Mouse (Mus musculus): Measurements from ENCODE around the gene Pif1. TPM values are rescaled to one million over a fixed set of nuclear protein-coding genes. Genes with fewer than 3 reads are reported as not detected.
A peak's percentile ranks its signal among the peaks of the same experiment; 100 is the strongest.

Pif1 gene
- polyA plus RNA-seq, 1 experiment from 2014 or later = 18.4 TPM

- no peaks in the 10 kb centered on the region for H3K27me3 ChIP-seq
- no peak overlapping the region for H3K4me2 ChIP-seq
- WGBS = 22% methylated on average over 4 of the region's 4 CpGs
- H3K4me1 ChIP-seq = peaks cover 5% of the 10 kb centered on the region; the same call in 1 of the 2 replicates
- ATAC-seq (ENCODE audit: insufficient number of reproducible peaks, insufficient read depth, low FRiP score, low TSS enrichment, low read depth) = no peak
- peaks cover 78% of the 10 kb centered on the region for H3K36me3 ChIP-seq
- no peak overlapping the region; the same call in 1 of the 2 replicates for H3K27ac ChIP-seq
- no peak overlapping the region for H3K4me3 ChIP-seq
- no peaks in the 10 kb centered on the region for H3K9me3 ChIP-seq
- H3K9ac ChIP-seq = peak overlapping the region; percentile 52
These were observed 24.9 kb upstream of the Pif1 start for GRCm38 (mm10) chr9:65562081-65562506.

GRCm38 (mm10) chr9:65563073-65563472, 23.9 kb upstream of the Pif1 start:
- H3K36me3 ChIP-seq = peaks cover 71% of the 10 kb centered on the region
- no peaks in the 10 kb centered on the region for H3K9me3 ChIP-seq
- no peak overlapping the region for H3K9ac ChIP-seq
- no peaks in the 10 kb centered on the region for H3K27me3 ChIP-seq
- no peak overlapping the region for H3K27ac ChIP-seq
- no peak for ATAC-seq (ENCODE audit: insufficient number of reproducible peaks, insufficient read depth, low FRiP score, low TSS enrichment, low read depth)
- WGBS = 87% methylated on average over 5 of the region's 5 CpGs
- peaks cover 5% of the 10 kb centered on the region; the same call in 1 of the 2 replicates for H3K4me1 ChIP-seq
- no peak overlapping the region for H3K4me2 ChIP-seq
- no peak overlapping the region for H3K4me3 ChIP-seq

GRCm38 (mm10) chr9:65564698-65565097, 22.3 kb upstream of the Pif1 start:
- ATAC-seq (ENCODE audit: insufficient number of reproducible peaks, insufficient read depth, low FRiP score, low TSS enrichment, low read depth) = no peak
- Histone ChIP-seq H3K27me3 (no peaks in the 10 kb centered on the region), H3K36me3 (peaks cover 68% of the 10 kb centered on the region), H3K9ac (no peak overlapping the region), H3K4me3 (no peak overlapping the region), H3K4me1 (peaks cover 11% of the 10 kb centered on the region), H3K27ac (no peak overlapping the region), H3K4me2 (no peak overlapping the region), H3K9me3 (no peaks in the 10 kb centered on the region)
- 93% methylated on average over 2 of the region's 2 CpGs for WGBS

- no peak overlapping the region for H3K4me3 ChIP-seq
- H3K9me3 ChIP-seq = no peaks in the 10 kb centered on the region
- no peak overlapping the region for H3K4me2 ChIP-seq
- WGBS = 87% methylated on average over 6 of the region's 6 CpGs
- ATAC-seq (ENCODE audit: insufficient number of reproducible peaks, insufficient read depth, low FRiP score, low TSS enrichment, low read depth) = no peak
- peaks cover 52% of the 10 kb centered on the region for H3K36me3 ChIP-seq
- peak overlapping the region; percentile 58 for H3K27ac ChIP-seq
- no peak overlapping the region for H3K9ac ChIP-seq
- H3K4me1 ChIP-seq = peaks cover 10% of the 10 kb centered on the region
- no peaks in the 10 kb centered on the region for H3K27me3 ChIP-seq
These were observed 18.2 kb upstream of the Pif1 start for GRCm38 (mm10) chr9:65568787-65569186.

GRCm38 (mm10) chr9:65569491-65569971, 17.4 kb upstream of the Pif1 start:
- no peak for ATAC-seq (ENCODE audit: insufficient number of reproducible peaks, insufficient read depth, low FRiP score, low TSS enrichment, low read depth)
- Histone ChIP-seq H3K4me3 (no peak overlapping the region), H3K36me3 (peaks cover 47% of the 10 kb centered on the region), H3K9me3 (no peaks in the 10 kb centered on the region), H3K4me1 (peaks cover 12% of the 10 kb centered on the region), H3K4me2 (no peak overlapping the region), H3K27ac (peak overlapping the region; percentile 58), H3K9ac (no peak overlapping the region), H3K27me3 (no peaks in the 10 kb centered on the region)
- 52% methylated on average over 6 of the region's 6 CpGs for WGBS

GRCm38 (mm10) chr9:65572837-65573236, 14.1 kb upstream of the Pif1 start:
- Histone ChIP-seq H3K36me3 (peaks cover 28% of the 10 kb centered on the region), H3K4me3 (no peak overlapping the region), H3K4me2 (no peak overlapping the region), H3K9ac (no peak overlapping the region), H3K27ac (no peak overlapping the region), H3K27me3 (no peaks in the 10 kb centered on the region), H3K4me1 (peaks cover 45% of the 10 kb centered on the region), H3K9me3 (no peaks in the 10 kb centered on the region)
- no peak for ATAC-seq (ENCODE audit: insufficient number of reproducible peaks, insufficient read depth, low FRiP score, low TSS enrichment, low read depth)
- WGBS = 91% methylated on average over 6 of the region's 6 CpGs

- Histone ChIP-seq H3K36me3 (peaks cover 17% of the 10 kb centered on the region), H3K4me2 (0 out of 2 replicates have a peak overlapping the region, but pooled peaks have one; percentile 14), H3K4me1 (peaks cover 54% of the 10 kb centered on the region), H3K4me3 (no peak overlapping the region), H3K27ac (peak overlapping the region; percentile 13), H3K9ac (no peak overlapping the region), H3K27me3 (no peaks in the 10 kb centered on the region), H3K9me3 (no peaks in the 10 kb centered on the region)
- ATAC-seq (ENCODE audit: insufficient number of reproducible peaks, insufficient read depth, low FRiP score, low TSS enrichment, low read depth) = no peak
- WGBS = 78% methylated on average over 11 of the region's 11 CpGs
These were observed 12.2 kb upstream of the Pif1 start for GRCm38 (mm10) chr9:65574513-65575392.

GRCm38 (mm10) chr9:65575393-65576196, 11.4 kb upstream of the Pif1 start:
- ATAC-seq (ENCODE audit: insufficient number of reproducible peaks, insufficient read depth, low FRiP score, low TSS enrichment, low read depth) = no peak
- 68% methylated on average over 8 of the region's 8 CpGs for WGBS
- Histone ChIP-seq H3K36me3 (peaks cover 16% of the 10 kb centered on the region), H3K9me3 (no peaks in the 10 kb centered on the region), H3K9ac (0 out of 2 replicates have a peak overlapping the region, but pooled peaks have one; percentile 40), H3K4me2 (0 out of 2 replicates have a peak overlapping the region, but pooled peaks have one; percentile 14), H3K27me3 (no peaks in the 10 kb centered on the region), H3K27ac (peak overlapping the region; percentile 13; the same call in 1 of the 2 replicates), H3K4me1 (peaks cover 52% of the 10 kb centered on the region), H3K4me3 (no peak overlapping the region)

- H3K36me3 ChIP-seq = peaks cover 11% of the 10 kb centered on the region
- peak overlapping the region; percentile 9 for H3K4me2 ChIP-seq
- 38% methylated on average over 7 of the region's 7 CpGs for WGBS
- 0 out of 2 replicates have a peak overlapping the region, but pooled peaks have one; percentile 46 for H3K9ac ChIP-seq
- no peaks in the 10 kb centered on the region for H3K9me3 ChIP-seq
- peaks cover 54% of the 10 kb centered on the region for H3K4me1 ChIP-seq
- no peak for ATAC-seq (ENCODE audit: insufficient number of reproducible peaks, insufficient read depth, low FRiP score, low TSS enrichment, low read depth)
- H3K4me3 ChIP-seq = no peak overlapping the region
- H3K27me3 ChIP-seq = no peaks in the 10 kb centered on the region
- peak overlapping the region; percentile 48; the same call in 1 of the 2 replicates for H3K27ac ChIP-seq
These were observed 10.0 kb upstream of the Pif1 start for GRCm38 (mm10) chr9:65576861-65577510.

- Histone ChIP-seq H3K4me2 (peak overlapping the region; percentile 9; the same call in 1 of the 2 replicates), H3K27me3 (no peaks in the 10 kb centered on the region), H3K4me3 (no peak overlapping the region), H3K36me3 (peaks cover 5% of the 10 kb centered on the region), H3K9ac (peak overlapping the region; percentile 46; the same call in 1 of the 2 replicates), H3K9me3 (no peaks in the 10 kb centered on the region), H3K4me1 (peaks cover 54% of the 10 kb centered on the region), H3K27ac (no peak overlapping the region)
- no peak for ATAC-seq (ENCODE audit: insufficient number of reproducible peaks, insufficient read depth, low FRiP score, low TSS enrichment, low read depth)
- 80% methylated on average over 4 of the region's 4 CpGs for WGBS
These were observed 9.3 kb upstream of the Pif1 start for GRCm38 (mm10) chr9:65577511-65578196.
